Mouse (Mus musculus) heart, embryonic 11.5 days (tissue): ENCODE data around the gene Cbfa2t3. TPM values are rescaled to one million over a fixed set of nuclear protein-coding genes. Genes with fewer than 3 reads are reported as not detected.

Experiments
- ATAC-seq: fragments of 200-750 bp; cut with Nextera tagmentation; replicated peaks from 2 replicates; pipeline ENCODE4 v1.8.0; 2017; ENCODE audit warnings: moderate library complexity; ENCODE audit not compliant: insufficient number of reproducible peaks, low FRiP score, low TSS enrichment
- H3K27ac ChIP-seq: fragments of 300-500 bp; sonication (generic); 2 replicates; pipeline ENCODE4 v1.5.1; 2014; ENCODE audit warnings: mild to moderate bottlenecking, low read depth, low read length
- H3K27me3 ChIP-seq: fragments of 300-500 bp; sonication (generic); 2 replicates; pipeline ENCODE4 v1.6.1; 2014; ENCODE audit warnings: mild to moderate bottlenecking, low read length, mixed read lengths; ENCODE audit not compliant: control insufficient read depth, insufficient read depth
- H3K36me3 ChIP-seq: fragments of 300-500 bp; sonication (generic); 2 replicates; pipeline ENCODE4 v1.6.1; 2014; ENCODE audit warnings: mild to moderate bottlenecking, low read length, moderate library complexity, mixed read lengths; ENCODE audit not compliant: control insufficient read depth, insufficient read depth
- H3K4me1 ChIP-seq: fragments of 300-500 bp; sonication (generic); 2 replicates; pipeline ENCODE4 v1.6.1; 2014; ENCODE audit warnings: low read length; ENCODE audit not compliant: control insufficient read depth, insufficient read depth
- H3K4me2 ChIP-seq: fragments of 300-500 bp; sonication (generic); 2 replicates; pipeline ENCODE4 v1.6.1; 2014; ENCODE audit warnings: mild to moderate bottlenecking, moderate library complexity
- H3K4me3 ChIP-seq: fragments of 300-500 bp; sonication (generic); 2 replicates; pipeline ENCODE4 v1.5.1; 2014; ENCODE audit warnings: low read depth, low read length
- H3K9ac ChIP-seq: fragments of 300-500 bp; sonication (generic); 2 replicates; pipeline ENCODE4 v1.6.1; 2014; ENCODE audit warnings: mild to moderate bottlenecking, low read depth, low read length, moderate library complexity
- H3K9me3 ChIP-seq: fragments of 300-500 bp; sonication (generic); replicated peaks from 2 replicates; pipeline ENCODE4 v1.6.1; 2016; ENCODE audit warnings: low read length; ENCODE audit not compliant: control insufficient read depth
- WGBS: fragments of 180-500 bp; shearing (Covaris S2); extraction: QIAGEN DNeasy Blood & Tissue Kit; methylation state at CpG from one replicate; pipeline ENCODE4 v1.1.7; 2014; ENCODE audit not compliant: insufficient replicate concordance; 5-methylcytosine and 5-hydroxymethylcytosine counted together
- polyA plus RNA-seq: library from polyadenylated mRNA; unstranded; fragments of >200 nt; fragmentation: Nextera tagmentation; extraction: Ambion mirVana; gene quantifications from 2 replicates; pipeline ENCODE4 v1.2.1, GENCODE M21; 2014

Cbfa2t3 gene
- polyA plus RNA-seq, 1 experiment from 2014 or later: 5.2 TPM

DNA sequence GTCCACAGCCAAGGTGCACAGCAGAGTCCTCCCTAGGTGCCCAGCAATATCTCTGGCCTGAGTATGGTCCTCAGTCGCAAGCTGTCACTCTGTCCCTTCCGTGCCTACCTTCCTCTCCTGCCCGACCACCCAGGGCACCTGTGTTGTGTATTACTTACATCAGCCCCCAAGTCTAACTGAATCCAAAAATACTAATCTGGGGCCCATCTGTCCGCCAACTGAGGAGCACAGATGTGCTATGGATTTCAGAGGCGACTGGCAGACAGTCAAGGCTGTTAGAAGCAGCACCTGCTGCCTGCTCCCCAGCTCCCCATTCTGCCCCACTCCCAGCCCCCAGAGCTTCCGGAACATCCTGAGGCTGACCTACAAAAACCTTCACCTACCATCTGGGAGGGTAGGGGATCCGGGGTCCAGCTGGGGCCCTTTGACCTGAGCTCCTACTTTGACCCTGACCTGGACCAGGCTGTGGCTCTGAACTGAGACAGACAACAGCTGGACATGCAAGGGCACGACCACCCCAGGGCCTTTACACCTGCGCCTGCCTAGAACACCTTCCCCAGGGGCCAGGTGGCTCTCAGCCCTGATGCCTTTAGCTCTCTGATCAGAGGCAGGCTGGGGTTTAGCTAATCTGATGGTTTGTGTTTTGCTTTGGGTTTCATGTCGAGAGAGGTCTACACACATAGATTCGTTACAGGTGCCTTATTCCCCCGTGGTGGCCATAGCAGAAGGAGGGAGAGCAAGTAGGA is 13.7 kb upstream of the Cbfa2t3 start:
- 73% methylated on average over 12 of the region's 12 CpGs for WGBS
- H3K9me3 ChIP-seq: no peaks in the 10 kb centered on the region
- H3K4me1 ChIP-seq: peaks cover 10% of the 10 kb centered on the region
- H3K4me2 ChIP-seq: no peak overlapping the region
- H3K27ac ChIP-seq: 0 out of 2 replicates have a peak overlapping the region, but pooled peaks have one; percentile 50
- no peak for ATAC-seq
- no peaks in the 10 kb centered on the region for H3K36me3 ChIP-seq
- H3K4me3 ChIP-seq: no peak overlapping the region
- H3K27me3 ChIP-seq: peaks cover 27% of the 10 kb centered on the region
- no peak overlapping the region for H3K9ac ChIP-seq

DNA sequence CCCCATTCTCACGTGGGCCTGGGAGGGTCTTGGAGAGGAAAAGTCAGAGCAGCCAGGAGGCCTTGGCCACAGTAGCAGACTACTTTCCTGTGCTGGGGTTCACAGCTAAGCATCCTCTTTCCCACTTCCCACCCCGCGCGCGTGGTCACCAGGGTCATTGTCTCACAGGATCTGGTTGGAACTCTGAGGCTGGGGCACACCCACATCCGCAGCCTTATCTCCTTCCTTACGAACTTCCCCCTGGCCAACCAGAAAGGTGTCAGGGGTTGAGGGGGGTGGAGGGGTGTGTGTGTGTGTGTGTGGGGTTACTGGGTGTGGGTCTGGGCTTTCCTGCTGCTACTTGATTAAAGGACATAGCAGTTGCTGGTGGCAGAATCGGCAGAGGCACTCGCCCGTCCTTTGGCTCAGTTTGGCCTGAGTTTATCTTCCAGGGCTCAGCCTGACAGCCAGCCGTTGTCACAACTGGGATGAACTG is 13.0 kb upstream of the Cbfa2t3 start:
- ATAC-seq: peak; percentile 46; the same call in 1 of the 2 replicates
- no peak overlapping the region for H3K4me2 ChIP-seq

DNA sequence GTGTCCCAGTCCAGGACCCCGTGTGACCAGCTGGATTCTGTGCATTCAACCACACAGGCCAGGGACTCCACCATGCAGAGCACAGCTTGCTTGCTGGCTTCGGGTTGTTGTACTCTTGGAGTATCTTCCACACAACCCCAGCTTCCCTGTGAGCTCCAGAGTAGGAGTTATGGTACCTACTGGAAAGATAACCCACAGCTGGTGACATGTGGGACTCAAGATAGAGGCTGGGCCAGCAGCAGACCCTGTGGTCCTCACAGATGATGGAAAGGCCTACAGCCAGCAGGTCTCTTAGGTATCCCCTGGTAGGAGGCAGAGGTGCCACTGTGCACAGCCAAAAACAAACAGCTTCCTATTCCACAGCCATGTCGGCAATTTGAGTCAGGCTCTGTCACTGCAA is 12.6 kb upstream of the Cbfa2t3 start:
- H3K9me3 ChIP-seq: no peaks in the 10 kb centered on the region
- H3K9ac ChIP-seq: no peak overlapping the region
- 0 out of 2 replicates have a peak overlapping the region, but pooled peaks have one; percentile 38 for H3K27ac ChIP-seq
- peaks cover 20% of the 10 kb centered on the region for H3K27me3 ChIP-seq
- no peak overlapping the region for H3K4me3 ChIP-seq
- 68% methylated on average over 3 of the region's 3 CpGs for WGBS
- H3K4me2 ChIP-seq: no peak overlapping the region
- peaks cover 10% of the 10 kb centered on the region for H3K4me1 ChIP-seq
- no peak for ATAC-seq
- H3K36me3 ChIP-seq: no peaks in the 10 kb centered on the region

More for the DNA sequence above, 13.0 kb upstream of the Cbfa2t3 start:
- 0 out of 2 replicates have a peak overlapping the region, but pooled peaks have one; percentile 50 for H3K27ac ChIP-seq
- peaks cover 10% of the 10 kb centered on the region for H3K4me1 ChIP-seq
- H3K4me3 ChIP-seq: no peak overlapping the region
- peaks cover 20% of the 10 kb centered on the region for H3K27me3 ChIP-seq
- no peak overlapping the region for H3K9ac ChIP-seq
- H3K9me3 ChIP-seq: no peaks in the 10 kb centered on the region
- 42% methylated on average over 11 of the region's 11 CpGs for WGBS
- no peaks in the 10 kb centered on the region for H3K36me3 ChIP-seq

DNA sequence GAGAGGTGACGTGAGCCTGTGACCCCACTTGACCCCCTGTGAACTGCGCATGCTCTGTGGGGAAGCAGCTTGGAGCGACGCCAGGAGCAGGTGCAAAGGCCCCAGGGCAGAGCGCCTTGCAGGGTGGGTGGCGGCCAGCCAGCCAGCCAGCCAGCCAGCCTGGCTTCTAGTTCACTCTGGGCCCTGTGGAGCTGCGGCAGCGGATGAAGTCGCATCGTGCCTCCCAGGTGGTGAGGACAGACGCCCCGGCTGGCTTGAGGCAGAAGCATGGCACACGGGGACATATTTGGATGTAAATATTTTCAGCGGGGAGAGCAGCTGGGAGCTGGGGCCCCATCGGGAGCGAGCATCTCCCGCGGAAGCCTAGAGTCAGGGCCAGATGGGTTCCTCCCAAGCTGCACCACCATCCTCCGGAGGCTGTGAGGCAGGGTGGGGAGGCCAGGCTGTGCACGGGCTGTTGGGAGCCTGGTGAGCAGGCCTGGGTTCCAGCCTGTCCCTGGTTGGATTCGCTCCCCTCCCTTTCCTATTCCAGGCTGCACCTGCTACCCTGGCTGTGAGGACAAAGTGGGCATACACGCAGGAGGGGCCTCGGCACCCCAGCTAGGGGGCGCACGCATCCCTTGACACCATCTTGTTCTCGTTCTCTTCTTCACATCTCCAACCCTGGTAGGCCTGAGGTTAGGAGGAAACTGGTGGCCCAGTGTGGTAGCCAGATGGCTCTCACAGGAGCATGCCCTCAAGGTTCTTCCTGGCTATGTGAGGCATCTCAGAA is 10.6 kb upstream of the Cbfa2t3 start:
- H3K4me2 ChIP-seq: no peak overlapping the region
- no peak overlapping the region for H3K9ac ChIP-seq
- H3K4me1 ChIP-seq: peaks cover 10% of the 10 kb centered on the region
- no peak overlapping the region for H3K27ac ChIP-seq
- H3K27me3 ChIP-seq: peaks cover 22% of the 10 kb centered on the region
- H3K36me3 ChIP-seq: no peaks in the 10 kb centered on the region
- no peak for ATAC-seq
- no peaks in the 10 kb centered on the region for H3K9me3 ChIP-seq
- WGBS: 54% methylated on average over 26 of the region's 26 CpGs
- H3K4me3 ChIP-seq: no peak overlapping the region

DNA sequence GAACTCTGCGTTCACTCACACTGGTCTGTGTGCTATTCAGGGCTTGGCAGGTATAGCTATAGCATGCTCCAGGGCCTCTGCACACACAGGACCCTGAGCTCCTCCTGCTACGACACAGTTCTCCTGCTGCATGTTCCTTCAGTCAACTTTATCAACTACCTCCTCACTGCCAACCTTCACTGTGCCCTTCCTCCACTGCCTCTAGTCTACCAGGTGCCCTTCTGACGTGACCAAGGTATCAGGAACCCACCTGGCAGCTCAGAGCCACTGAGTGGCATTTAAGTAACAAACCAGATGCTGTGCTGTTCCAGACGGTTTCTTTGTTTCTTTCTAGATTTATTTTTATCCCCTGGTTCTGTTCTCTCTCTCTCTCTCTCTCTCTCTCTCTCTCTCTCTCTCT is 8.3 kb upstream of the Cbfa2t3 start:
- Histone ChIP-seq H3K9ac (no peak overlapping the region), H3K27me3 (peaks cover 15% of the 10 kb centered on the region), H3K4me3 (no peak overlapping the region), H3K4me2 (no peak overlapping the region), H3K4me1 (peaks cover 6% of the 10 kb centered on the region), H3K27ac (no peak overlapping the region), H3K9me3 (no peaks in the 10 kb centered on the region), H3K36me3 (no peaks in the 10 kb centered on the region)
- no peak for ATAC-seq
- 58% methylated on average over 4 of the region's 4 CpGs for WGBS

DNA sequence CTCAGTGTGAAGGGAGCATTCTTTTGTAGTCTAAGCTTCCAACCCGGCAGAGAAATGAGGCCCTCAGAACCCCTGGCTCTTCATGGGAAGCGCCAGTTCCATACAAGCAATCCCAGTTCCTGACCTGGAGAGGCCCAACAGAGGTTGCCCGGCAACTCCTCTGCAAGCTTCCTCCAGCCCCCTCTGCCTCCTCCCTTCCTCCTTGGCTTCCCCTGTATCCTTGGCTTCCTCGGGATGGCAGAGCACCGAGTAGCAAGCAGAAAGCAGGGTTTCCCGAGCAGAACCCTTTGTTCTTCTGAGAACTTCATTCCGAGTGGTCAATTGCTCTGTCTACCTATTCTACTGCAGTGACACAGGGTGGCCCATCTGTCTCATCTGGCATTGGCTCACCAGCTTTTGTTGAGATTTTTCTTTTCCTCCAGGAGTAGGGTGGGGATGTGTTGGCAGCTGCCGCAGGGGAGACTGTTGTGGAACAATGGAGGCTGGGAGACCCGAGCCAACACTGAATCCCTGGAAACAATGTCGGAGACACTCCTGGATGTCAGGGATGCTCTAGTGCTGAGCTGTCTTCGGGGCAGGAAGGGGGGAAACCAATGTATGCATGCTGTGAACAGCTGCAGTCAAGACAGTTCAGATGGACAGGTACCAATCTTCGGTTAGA is 7.1 kb upstream of the Cbfa2t3 start:
- no peak overlapping the region for H3K4me3 ChIP-seq
- no peak for ATAC-seq
- 48% methylated on average over 12 of the region's 12 CpGs for WGBS
- no peaks in the 10 kb centered on the region for H3K36me3 ChIP-seq
- H3K9ac ChIP-seq: no peak overlapping the region
- H3K27me3 ChIP-seq: peaks cover 17% of the 10 kb centered on the region
- no peak overlapping the region for H3K27ac ChIP-seq
- peaks cover 4% of the 10 kb centered on the region for H3K4me1 ChIP-seq
- no peak overlapping the region for H3K4me2 ChIP-seq
- no peaks in the 10 kb centered on the region for H3K9me3 ChIP-seq

DNA sequence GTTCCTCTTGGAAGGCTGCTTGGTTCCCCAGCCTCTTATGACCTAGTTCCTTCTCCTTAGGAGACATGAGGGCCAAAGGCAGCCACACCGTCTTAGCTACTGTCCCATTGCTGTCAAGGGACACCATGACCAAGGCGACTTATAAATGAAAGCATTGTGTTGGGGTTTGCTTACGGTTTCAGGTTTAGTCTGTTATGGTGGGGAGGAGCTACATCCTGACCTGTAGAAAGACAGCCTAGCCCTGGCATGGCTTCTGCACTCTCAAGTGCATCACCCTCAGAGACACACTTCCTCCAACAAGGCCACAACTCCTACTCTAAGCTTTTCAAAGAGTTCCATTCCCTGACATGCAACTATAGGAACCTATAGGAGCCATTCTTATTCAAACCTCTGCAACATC is 5.7 kb upstream of the Cbfa2t3 start:
- WGBS: 77% methylated on average over 3 of the region's 3 CpGs
- ATAC-seq: no peak
- H3K4me3 ChIP-seq: no peak overlapping the region
- peaks cover 18% of the 10 kb centered on the region for H3K4me1 ChIP-seq
- H3K4me2 ChIP-seq: no peak overlapping the region
- H3K9me3 ChIP-seq: no peaks in the 10 kb centered on the region
- H3K36me3 ChIP-seq: no peaks in the 10 kb centered on the region
- H3K9ac ChIP-seq: no peak overlapping the region
- no peak overlapping the region for H3K27ac ChIP-seq
- H3K27me3 ChIP-seq: peaks cover 13% of the 10 kb centered on the region

DNA sequence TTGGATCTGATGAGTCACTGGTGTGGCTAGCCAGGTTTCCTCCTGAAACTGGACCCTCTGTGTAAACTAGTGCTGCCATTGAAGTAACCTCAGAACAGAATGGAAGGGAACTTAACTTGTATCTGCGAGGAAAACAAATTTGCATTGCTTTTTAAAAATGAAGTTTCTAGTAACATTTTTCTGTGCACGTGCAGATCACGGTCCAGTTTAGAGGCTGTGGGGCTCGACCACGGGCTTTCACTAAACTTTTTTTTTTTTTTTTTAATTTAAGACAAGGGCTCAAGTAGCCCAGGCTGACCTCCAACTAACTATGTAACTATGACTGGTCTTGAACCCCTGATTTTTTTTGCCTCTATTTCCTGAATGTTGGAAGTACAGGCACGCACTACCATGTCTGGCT is 4.0 kb upstream of the Cbfa2t3 start:
- H3K4me3 ChIP-seq: no peak overlapping the region
- no peak overlapping the region for H3K9ac ChIP-seq
- no peaks in the 10 kb centered on the region for H3K9me3 ChIP-seq
- ATAC-seq: no peak
- no peak overlapping the region for H3K4me2 ChIP-seq
- H3K27ac ChIP-seq: no peak overlapping the region
- 79% methylated on average over 6 of the region's 6 CpGs for WGBS
- H3K36me3 ChIP-seq: no peaks in the 10 kb centered on the region
- peaks cover 26% of the 10 kb centered on the region for H3K4me1 ChIP-seq
- H3K27me3 ChIP-seq: peaks cover 5% of the 10 kb centered on the region
